Mouse (Mus musculus): ENCODE results near the gene Mapk8.

- no peak for TF ChIP-seq CTCF (IDR thresholded peaks at IDR 0.05; ENCODE audit: borderline replicate concordance, insufficient read depth, low read length)
- TF ChIP-seq POLR2A (IDR thresholded peaks at IDR 0.05; ENCODE audit: low read depth, low read length), result no peak
Measured at GRCm38 (mm10) chr14:33366891-33367777, 79.8 kb downstream of the Mapk8 start.

Measured in embryonic fibroblast, embryonic 13.5 days (primary cell).